Mouse (Mus musculus) urinary bladder, adult 2 months (tissue): ENCODE results near the gene Cfap65. TPM values are rescaled to one million over a fixed set of nuclear protein-coding genes. Genes with fewer than 3 reads are reported as not detected.

ENCODE experiments used
- DNase-seq: peaks from one replicate; pipeline ENCODE4 v3.0.0; 2022; ENCODE audit warnings: low spot score
- polyA plus RNA-seq: library from polyadenylated mRNA; depleted of rRNA; stranded (reverse); fragments of >200 nt; gene quantifications from 2 replicates; pipeline ENCODE4 v1.2.3, GENCODE M21; 2012

Gene Cfap65
- polyA plus RNA-seq, 1 experiment, result not detected

- DNase-seq, result no peak
Measured at GRCm38 (mm10) chr1:74939762-74940161, 4.4 kb upstream of the Cfap65 start.

DNA sequence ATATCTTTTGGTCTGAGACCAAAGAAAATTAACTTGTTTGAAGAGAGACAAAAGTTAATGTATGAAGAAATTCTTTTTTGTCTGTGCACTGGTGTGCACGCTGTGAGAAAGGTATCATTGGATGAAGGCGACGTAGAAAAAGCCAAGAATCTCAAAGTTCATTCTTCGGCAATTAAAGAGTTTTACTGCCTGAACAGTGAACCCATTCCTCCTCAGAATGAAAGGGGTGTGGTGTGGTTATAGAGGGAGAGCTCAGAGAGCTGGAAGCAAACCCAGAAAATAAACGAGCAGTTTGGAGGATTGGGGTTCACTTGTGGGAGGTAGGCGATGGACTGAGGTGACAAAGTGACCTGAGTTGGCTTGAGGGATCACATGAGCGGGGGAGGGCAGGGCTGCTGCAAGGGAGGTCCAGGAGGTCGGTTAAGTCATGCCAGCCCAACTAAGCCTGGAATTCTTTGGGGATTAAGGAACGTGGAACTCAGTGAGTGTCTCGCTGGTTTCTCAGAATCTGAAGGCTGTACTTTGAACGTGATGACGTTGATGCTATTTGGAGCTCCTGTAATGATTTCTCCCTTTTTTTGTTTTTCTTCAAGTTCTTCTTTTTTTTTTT, 927 bp upstream of the Cfap65 start:
- no peak for DNase-seq

- no peak for DNase-seq
Measured at GRCm38 (mm10) chr1:74927621-74928296, 7.6 kb downstream of the Cfap65 start.

GRCm38 (mm10) chr1:74926721-74927120, 8.7 kb downstream of the Cfap65 start:
- no peak for DNase-seq

DNA sequence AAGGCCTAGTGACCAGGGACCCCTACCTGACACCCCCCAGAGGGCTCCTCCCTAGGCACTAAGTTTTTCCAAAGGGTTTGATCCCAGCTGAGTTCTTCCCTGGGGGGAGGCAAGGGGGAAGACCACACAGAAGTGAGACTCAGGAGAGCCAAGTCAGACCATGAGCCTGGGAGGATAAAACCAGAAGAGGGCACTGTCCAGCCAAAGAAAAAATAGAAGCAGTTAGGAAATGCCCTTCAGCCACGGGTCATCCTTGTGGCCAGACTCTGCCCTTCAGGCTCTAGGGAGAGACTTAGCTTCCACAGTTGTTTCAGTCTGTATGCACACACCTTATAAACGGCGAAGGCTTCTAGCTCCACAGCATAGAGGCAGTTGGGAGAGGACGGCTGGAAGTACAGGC, 10.9 kb downstream of the Cfap65 start:
- no peak for DNase-seq

- DNase-seq, result no peak
Measured at GRCm38 (mm10) chr1:74915706-74916105, 19.7 kb downstream of the Cfap65 start.

DNA sequence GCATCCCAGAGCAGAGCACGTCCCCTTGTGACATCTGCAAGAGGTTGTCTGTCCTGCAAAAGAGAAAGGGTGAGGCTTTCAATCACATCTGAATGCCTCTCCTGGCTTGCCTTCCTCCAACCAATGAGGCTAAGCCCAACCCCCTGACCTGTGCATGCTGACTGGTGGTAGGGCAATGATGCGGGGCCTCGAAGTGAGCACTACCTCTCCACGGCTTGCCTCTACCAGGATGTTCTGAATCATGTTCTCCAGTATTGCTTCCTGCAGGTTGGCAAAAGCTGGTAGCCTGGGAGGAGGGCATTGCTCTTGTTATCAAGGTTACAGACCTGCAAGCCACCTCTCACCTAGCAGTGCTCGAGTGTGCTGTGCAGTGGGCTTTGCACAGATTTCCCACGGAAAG, 33.2 kb downstream of the Cfap65 start:
- DNase-seq, result no peak

- no peak for DNase-seq
Measured at GRCm38 (mm10) chr1:74901686-74902085, 33.7 kb downstream of the Cfap65 start.

DNA sequence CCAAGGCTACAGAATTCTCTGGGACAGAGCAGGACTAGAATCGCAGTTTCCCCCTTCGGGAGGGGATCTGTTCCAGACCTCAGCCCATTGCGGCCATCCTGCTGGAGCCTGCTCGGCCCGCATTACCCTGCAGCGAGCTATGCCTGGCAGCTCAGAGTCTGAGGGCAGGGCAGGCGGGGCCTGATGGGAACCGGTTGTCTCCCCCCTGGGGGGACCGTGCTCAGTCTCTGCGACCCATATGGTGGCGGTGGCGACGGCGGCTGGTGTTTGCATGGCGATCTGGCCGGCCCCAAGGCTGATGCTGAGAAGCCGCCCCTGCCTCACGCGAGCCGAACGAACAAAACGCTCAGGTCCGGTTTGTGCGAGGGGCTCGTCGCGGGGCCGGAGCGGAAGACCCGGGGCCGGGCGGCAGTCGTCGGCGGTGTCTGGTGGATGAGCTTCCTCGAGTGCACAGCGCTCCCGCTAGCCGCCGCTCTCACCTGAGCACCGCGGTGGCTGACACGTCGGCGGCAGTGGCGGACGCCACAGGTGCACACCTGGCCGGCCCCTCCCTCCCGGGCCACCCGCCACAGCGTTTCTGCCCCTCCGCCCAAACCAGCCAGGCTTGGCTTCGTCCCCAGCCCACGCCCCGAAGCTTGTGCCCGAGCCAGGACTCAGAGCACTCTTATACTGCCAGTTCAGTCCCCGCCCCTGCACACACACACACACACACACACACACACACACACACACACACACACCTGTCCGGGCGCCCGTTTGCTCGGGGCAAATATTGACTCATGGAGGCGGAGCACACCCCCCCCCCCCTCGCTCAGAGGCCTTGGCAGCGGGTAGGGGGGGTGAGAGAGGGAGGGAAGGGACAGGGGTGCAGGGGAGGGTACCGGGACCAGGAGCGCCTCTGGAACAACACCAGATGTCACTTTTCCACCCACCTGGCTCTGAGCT, 34.8 kb downstream of the Cfap65 start:
- peak; percentile 52 for DNase-seq

- DNase-seq, result no peak
Measured at GRCm38 (mm10) chr1:74898656-74899431, 36.6 kb downstream of the Cfap65 start.

DNA sequence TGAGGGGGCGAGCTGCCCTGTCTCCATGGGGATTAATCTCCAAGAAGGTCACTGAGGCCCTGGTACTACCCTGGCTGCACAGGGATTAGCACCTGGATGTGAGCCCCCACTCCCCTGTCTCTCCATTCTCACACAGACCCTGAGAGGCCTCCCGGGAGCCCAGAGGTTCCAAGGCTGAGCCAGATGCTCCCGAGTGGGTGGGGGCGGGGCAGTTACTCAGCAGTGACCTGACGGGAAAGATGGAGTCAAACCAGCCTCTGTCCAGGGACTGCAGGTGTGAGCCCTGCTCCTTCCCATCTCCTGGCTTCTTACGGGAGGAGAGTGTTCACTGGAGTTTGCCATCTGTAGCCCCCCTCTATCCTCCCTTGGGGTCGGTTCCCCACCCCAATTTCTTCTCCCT, 37.4 kb downstream of the Cfap65 start:
- no peak for DNase-seq

- DNase-seq, result no peak
Measured at GRCm38 (mm10) chr1:74894966-74895365, 40.4 kb downstream of the Cfap65 start.

- no peak for DNase-seq
Measured at GRCm38 (mm10) chr1:74893134-74893855, 42.1 kb downstream of the Cfap65 start, which contains the start of gene Cryba2. TSS of gene Cryba2 (minus strand) at chr1:74893143.

DNA sequence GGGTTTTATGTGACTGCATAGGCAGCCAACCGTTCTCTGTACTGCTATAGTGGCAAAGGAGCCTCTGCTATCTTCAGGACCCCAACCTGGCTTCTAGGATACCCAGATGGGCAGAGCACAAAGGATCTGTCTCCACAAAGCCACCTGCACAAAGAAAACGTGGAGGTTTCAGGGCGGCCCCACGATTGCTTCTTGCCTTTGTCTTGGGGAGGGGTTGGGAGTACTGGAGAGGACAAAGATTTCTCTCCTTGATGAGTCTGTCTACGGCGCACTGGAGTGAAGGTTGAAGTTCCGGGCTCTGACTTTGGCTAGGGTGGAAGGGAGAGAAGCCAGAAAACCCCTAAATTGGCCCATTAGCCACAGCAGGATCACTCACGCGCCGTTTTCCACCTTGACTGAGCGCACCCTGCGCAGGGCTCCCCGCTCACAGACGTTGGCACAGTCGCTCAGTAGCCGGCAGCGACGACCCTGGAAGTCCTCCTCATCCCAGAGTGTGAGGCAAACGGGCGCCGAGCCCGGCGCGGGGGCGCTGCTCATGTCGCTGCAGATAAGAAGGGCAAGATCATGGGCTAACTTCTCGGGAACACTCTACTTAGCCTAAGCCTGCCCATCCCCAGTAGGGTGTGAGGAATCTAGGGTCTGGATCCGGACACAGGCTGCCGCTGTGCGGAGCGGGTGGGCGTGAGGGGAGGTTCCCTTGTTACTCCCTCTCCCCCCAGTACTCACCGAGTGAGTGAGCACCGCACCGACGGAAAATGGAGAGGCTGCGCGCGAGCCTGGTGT, 42.9 kb downstream of the Cfap65 start:
- no peak for DNase-seq

GRCm38 (mm10) chr1:74891513-74891912, 43.9 kb downstream of the Cfap65 start:
- DNase-seq, result no peak

DNA sequence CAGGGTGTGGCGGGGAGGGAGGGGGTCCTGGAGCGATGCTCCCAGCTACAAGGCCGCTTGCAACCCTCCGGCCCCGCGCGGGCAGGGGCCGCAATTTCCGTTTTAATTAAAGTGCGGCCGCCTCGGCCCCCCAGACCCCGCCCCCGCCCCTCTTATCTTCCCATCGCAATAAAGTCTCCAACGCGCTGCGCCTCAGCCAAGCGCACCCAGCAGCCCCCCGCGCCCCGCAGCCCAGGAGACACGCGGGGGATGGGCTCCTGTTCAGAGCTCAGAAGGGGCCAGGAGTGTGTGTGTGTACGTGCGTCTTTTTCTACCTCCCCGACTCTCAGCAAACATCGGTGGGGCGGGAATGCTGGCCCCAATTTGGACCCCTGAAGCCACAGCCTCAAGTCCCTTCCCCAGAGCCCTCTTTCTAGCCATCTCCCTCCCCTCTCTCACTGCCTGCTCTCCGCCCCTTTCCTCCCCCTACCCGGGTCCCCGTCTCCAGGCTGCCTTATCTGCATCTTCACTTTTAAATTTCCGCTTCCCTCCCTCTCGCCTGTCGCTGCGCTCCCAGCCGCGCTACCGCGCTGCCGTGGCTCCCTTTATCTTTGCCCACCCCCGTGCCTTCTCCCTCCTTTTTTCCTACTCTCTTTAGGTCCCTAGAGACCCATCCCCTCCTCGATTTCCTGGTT, 49.9 kb downstream of the Cfap65 start, which contains the start of gene Fev:
Fev (minus strand) TSS at position 51 of the 674 bp plus-strand sequence.
- no peak for DNase-seq

- DNase-seq, result no peak
Measured at GRCm38 (mm10) chr1:74884196-74885141, 50.9 kb downstream of the Cfap65 start.

DNA sequence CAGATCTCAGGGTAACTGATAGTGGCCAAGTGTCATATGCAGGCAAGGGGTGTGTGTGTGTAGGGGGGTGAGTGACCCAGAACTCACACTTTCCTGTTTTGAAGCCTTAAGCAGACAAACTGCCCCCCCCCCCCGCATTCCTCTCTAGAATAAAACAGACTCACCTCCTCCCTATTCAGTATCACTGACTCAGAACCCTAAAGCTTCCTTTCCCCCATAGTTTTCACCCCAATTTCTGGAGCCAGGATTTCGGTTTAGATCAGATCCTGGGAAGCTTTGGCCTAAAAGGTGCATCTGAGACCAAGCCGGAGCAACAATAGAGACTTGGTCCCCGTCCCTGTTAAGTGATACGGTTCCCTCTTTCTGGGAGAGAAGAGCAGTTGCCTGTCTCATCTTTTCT, 52.0 kb downstream of the Cfap65 start:
- no peak for DNase-seq
